12 mouse cellular contexts compared by ENCODE assay signal in genomic region chr15:81990549-81990948, GRCm38 (mm10). TPM values are rescaled to one million over a fixed set of nuclear protein-coding genes. Genes with fewer than 3 reads are reported as not detected.
DNase-seq lines count a peak whose midpoint lies in the region; ATAC-seq and TF ChIP-seq lines count a peak whose summit lies in the region.
"Had no signal": no experiment of that assay in that cellular context is flagged by ENCODE, and none has a peak within 500 bp of the region (broad histone marks: within the 10 kb centered on the region; RNA-seq: fewer than 3 reads in every experiment).

No protein-coding gene starts in this region.

- TF ChIP-seq EP300 in MEL (IDR thresholded peaks at IDR 0.05; ENCODE audit: low read depth in 1 of 2, low read length in 2 of 2) = peak in 1 of 2 experiments; percentile 75; a peak in 3 of 4 replicates
- TF ChIP-seq EP300 in liver, postnatal 0 days (IDR thresholded peaks at IDR 0.05; ENCODE audit: low read depth) = peak; percentile 62; the same call in 1 of the 2 replicates

- H3K36me3 ChIP-seq in C2C12 (ENCODE audit: control insufficient read depth, insufficient read depth) = peaks cover 29% of the 10 kb centered on the region
- peaks cover 2 to 6% of the 10 kb centered on the region in 2 experiments for H3K36me3 ChIP-seq in MEL (ENCODE audit: control insufficient read depth in 1 of 2, insufficient read depth in 2 of 2, low read length in 2 of 2)
- peaks cover 2% of the 10 kb centered on the region; the same call in 1 of the 2 replicates for H3K36me3 ChIP-seq in heart, embryonic 11.5 days (ENCODE audit: control insufficient read depth, insufficient read depth, low read length)
- H3K36me3 ChIP-seq in liver, postnatal 0 days (replicated peaks; ENCODE audit: insufficient read depth, low read length) = peaks cover 18% of the 10 kb centered on the region

- H3K4me2 ChIP-seq in heart, embryonic 11.5 days = peak overlapping the region; percentile 27; the same call in 1 of the 2 replicates
- peak overlapping the region; percentile 59 for H3K4me2 ChIP-seq in liver, postnatal 0 days (ENCODE audit: low read depth, low read length)
- H3K4me2 ChIP-seq: lung, embryonic 15.5 days had no signal

- TF ChIP-seq POLR2A in MEL (IDR thresholded peaks at IDR 0.05; ENCODE audit: control insufficient read depth in 1 of 2, insufficient read depth in 1 of 2, low read depth in 1 of 2, low read length in 2 of 2, poor library complexity in 1 of 2) = no peak

- H3K4me3 ChIP-seq in C2C12 (ENCODE audit: insufficient read depth, poor library complexity, severe bottlenecking) (no peak overlapping the region), MEL (ENCODE audit: control insufficient read depth in 1 of 2, insufficient read depth in 1 of 2, low read depth in 2 of 2, low read length in 2 of 2) (no peak overlapping the region)
- H3K4me3 ChIP-seq in heart, embryonic 11.5 days (ENCODE audit: low read depth, low read length) = no peak overlapping the region
- H3K4me3 ChIP-seq in liver, postnatal 0 days (ENCODE audit: low read depth, low read length) = peak overlapping the region; percentile 13
- H3K4me3 ChIP-seq: lung, embryonic 15.5 days had no signal

- ATAC-seq in heart, embryonic 11.5 days (replicated peaks; ENCODE audit: insufficient number of reproducible peaks, low FRiP score, low TSS enrichment) = peak; percentile 81
- ATAC-seq in liver, postnatal 0 days = peak; percentile 91
- ATAC-seq in monocyte, adult 5-6 weeks (replicated peaks; ENCODE audit: insufficient number of reproducible peaks, low FRiP score, low TSS enrichment, poor library complexity, severe bottlenecking) = no peak

- no peak overlapping the region for H3K9ac ChIP-seq in MEL (ENCODE audit: control insufficient read depth, low read depth, low read length, poor library complexity, severe bottlenecking)
- H3K9ac ChIP-seq in heart, embryonic 11.5 days (ENCODE audit: low read depth, low read length) = 0 out of 2 replicates have a peak overlapping the region, but pooled peaks have one; percentile 22
- peak overlapping the region; percentile 49; the same call in 1 of the 2 replicates for H3K9ac ChIP-seq in liver, postnatal 0 days (replicated peaks)
- H3K9ac ChIP-seq: lung, embryonic 15.5 days had no signal

- DNase-seq in MEL (ENCODE audit: low read depth, low spot score) = peak; percentile 74
- peak; percentile 71 for DNase-seq in liver, postnatal 0 days
- no peak for DNase-seq in thymus, adult 18-20 months
- no peak for DNase-seq in urinary bladder, adult 18-20 months (ENCODE audit: low spot score in 2 of 2)
- DNase-seq: retina, postnatal 1 day; thymus, postnatal 14 days had no signal

- H3K4me1 ChIP-seq in MEL (ENCODE audit: control insufficient read depth in 1 of 2, insufficient read depth in 2 of 2, low read length in 2 of 2) = peaks cover 2 to 13% of the 10 kb centered on the region in 2 experiments; a peak in 3 of 4 replicates
- peaks cover 13% of the 10 kb centered on the region for H3K4me1 ChIP-seq in heart, embryonic 11.5 days (ENCODE audit: control insufficient read depth, insufficient read depth, low read length)
- H3K4me1 ChIP-seq in liver, postnatal 0 days (ENCODE audit: insufficient read depth) = peaks cover 17% of the 10 kb centered on the region

- WGBS in heart, embryonic 11.5 days (ENCODE audit: insufficient replicate concordance) = 18% methylated on average over 7 of the region's 7 CpGs
- WGBS in liver, postnatal 0 days (ENCODE audit: insufficient replicate concordance) = 31% methylated on average over 7 of the region's 7 CpGs

- no peaks in the 10 kb centered on the region for H3K9me3 ChIP-seq in MEL (replicated peaks; ENCODE audit: insufficient read depth, low read length)
- H3K9me3 ChIP-seq in heart, embryonic 11.5 days (replicated peaks; ENCODE audit: control insufficient read depth, low read length) = no peaks in the 10 kb centered on the region
- H3K9me3 ChIP-seq in liver, postnatal 0 days (ENCODE audit: low read length) = no peaks in the 10 kb centered on the region
- H3K9me3 ChIP-seq: lung, embryonic 15.5 days had no signal

- H3K27me3 ChIP-seq in C2C12 (ENCODE audit: control insufficient read depth, insufficient read depth, insufficient read length) (no peaks in the 10 kb centered on the region), MEL (ENCODE audit: control insufficient read depth in 1 of 2, insufficient read depth in 2 of 2, low read length in 2 of 2) (no peaks in the 10 kb centered on the region)
- no peaks in the 10 kb centered on the region for H3K27me3 ChIP-seq in heart, embryonic 11.5 days (ENCODE audit: control insufficient read depth, insufficient read depth, low read length)
- no peaks in the 10 kb centered on the region for H3K27me3 ChIP-seq in liver, postnatal 0 days (ENCODE audit: insufficient read depth, low read length)
- H3K27me3 ChIP-seq: lung, embryonic 15.5 days had no signal

- no peak overlapping the region for H3ac ChIP-seq in C2C12 (ENCODE audit: control insufficient read depth, insufficient read length, low read depth)

- no peak for TF ChIP-seq RAD21 in MEL (IDR thresholded peaks at IDR 0.05; ENCODE audit: low read depth, low read length)

- no peak overlapping the region for H3K27ac ChIP-seq in MEL (ENCODE audit: control insufficient read depth, low read depth, low read length)
- H3K27ac ChIP-seq in heart, embryonic 11.5 days (ENCODE audit: low read depth, low read length) = no peak overlapping the region
- peak overlapping the region; percentile 35; the same call in 1 of the 2 replicates for H3K27ac ChIP-seq in liver, postnatal 0 days (ENCODE audit: low read depth)
- H3K27ac ChIP-seq: lung, embryonic 15.5 days had no signal

- TF ChIP-seq CTCF in C2C12 (IDR thresholded peaks at IDR 0.05; ENCODE audit: control insufficient read depth, insufficient read depth, insufficient read length) = no peak
- TF ChIP-seq CTCF in MEL (IDR thresholded peaks at IDR 0.05 in 2 of 3, conservative IDR thresholded peaks at IDR 0.05 in 1 of 3; ENCODE audit: control insufficient read depth in 1 of 3, insufficient read depth in 1 of 3, low read depth in 2 of 3, low read length in 3 of 3, poor library complexity in 1 of 3, severe bottlenecking in 1 of 3) = no peak; a peak in 1 of 6 replicates
- no peak for TF ChIP-seq CTCF in liver, postnatal 0 days (IDR thresholded peaks at IDR 0.05; ENCODE audit: low read depth)

- H3K79me3 ChIP-seq in C2C12 (ENCODE audit: low read depth) = no peaks in the 10 kb centered on the region

- H3K79me2 ChIP-seq in C2C12 (ENCODE audit: control insufficient read depth, insufficient read depth) (no peaks in the 10 kb centered on the region), MEL (ENCODE audit: control insufficient read depth, insufficient read depth, low read length, poor library complexity) (no peaks in the 10 kb centered on the region)

TF ChIP-seq in C2C12, 6 proteins besides CTCF, POLR2A, EP300 and RAD21 (continues in another document):
- peak; percentile 70 for TF ChIP-seq MYOD1 (IDR thresholded peaks at IDR 0.05; ENCODE audit: control insufficient read depth, insufficient read length, low read depth)

TF ChIP-seq in MEL, 35 proteins besides CTCF, POLR2A, EP300 and RAD21 (continues in another document):
- TF ChIP-seq TAL1 (IDR thresholded peaks at IDR 0.05; ENCODE audit: low read length) (no peak), JUND (IDR thresholded peaks at IDR 0.05; ENCODE audit: low read depth, low read length) (no peak), ELF1 (IDR thresholded peaks at IDR 0.05; ENCODE audit: low read depth, low read length) (no peak)

RNA-seq across cellular contexts. Expression of gene Xrcc6, which starts 2.9 kb away (rescaled TPM):
- polyA plus RNA-seq in C2C12 (2012; fragmentation: generic; extraction: Trizol) (53.7 TPM), MEL (2012; ENCODE audit: insufficient read depth in 1 of 2, insufficient read length in 2 of 2, low read depth in 1 of 2, low replicate concordance in 2 of 2, missing spikeins in 1 of 2) (100 to 1,000 TPM in 1 of 2 experiments, not detected in 1; 108 TPM)
- total RNA-seq in MEL (2012; rRNA removed) = 90.3 and 108 TPM in 2 replicates
- 80.9 and 81.0 TPM in 2 replicates for polyA plus RNA-seq in heart, embryonic 11.5 days (2014; fragmentation: Nextera tagmentation; extraction: Ambion mirVana)
- polyA plus RNA-seq in liver, postnatal 0 days (2015; fragmentation: Nextera tagmentation; extraction: Ambion mirVana) = 25.7 and 27.8 TPM in 2 replicates
- total RNA-seq in monocyte, adult 5-6 weeks (2017) = 37.3 to 62.6 TPM (median 61.9 TPM) in 3 replicates

RNA-seq across cellular contexts. Expression of gene 1700029P11Rik, which starts 10.2 kb away (rescaled TPM):
- polyA plus RNA-seq in C2C12 (2012; fragmentation: generic; extraction: Trizol) = not detected
- total RNA-seq in MEL (2012; rRNA removed) = not detected in 2 replicates
- under 1 TPM in 1 of 2 experiments, not detected in 1; 0.07 TPM for polyA plus RNA-seq in MEL (2012; ENCODE audit: insufficient read depth in 1 of 2, insufficient read length in 2 of 2, low read depth in 1 of 2, low replicate concordance in 2 of 2, missing spikeins in 1 of 2)
- not detected in 2 replicates for polyA plus RNA-seq in heart, embryonic 11.5 days (2014; fragmentation: Nextera tagmentation; extraction: Ambion mirVana)
- not detected in 2 replicates for polyA plus RNA-seq in liver, postnatal 0 days (2015; fragmentation: Nextera tagmentation; extraction: Ambion mirVana)
- not detected in 3 replicates for total RNA-seq in monocyte, adult 5-6 weeks (2017)
- total RNA-seq: gastrocnemius, postnatal 4 days; layer of hippocampus, postnatal 14 days had no signal
- polyA plus RNA-seq: lung, embryonic 15.5 days had no signal

RNA-seq across cellular contexts. Expression of gene Pmm1, which starts 29.8 kb away (rescaled TPM):
- polyA plus RNA-seq in C2C12 (2012; fragmentation: generic; extraction: Trizol) (66.6 TPM), MEL (2012; ENCODE audit: insufficient read depth in 1 of 2, insufficient read length in 2 of 2, low read depth in 1 of 2, low replicate concordance in 2 of 2, missing spikeins in 1 of 2) (100 to 1,000 TPM in 1 of 2 experiments, not detected in 1; 111 TPM)
- total RNA-seq in MEL (2012; rRNA removed) = 72.7 and 77.5 TPM in 2 replicates
- 22.5 and 22.6 TPM in 2 replicates for polyA plus RNA-seq in heart, embryonic 11.5 days (2014; fragmentation: Nextera tagmentation; extraction: Ambion mirVana)
- 9.8 and 10.1 TPM in 2 replicates for polyA plus RNA-seq in liver, postnatal 0 days (2015; fragmentation: Nextera tagmentation; extraction: Ambion mirVana)
- total RNA-seq in monocyte, adult 5-6 weeks (2017) = 6.8 to 24.4 TPM (median 11.1 TPM) in 3 replicates

RNA-seq across cellular contexts. Expression of gene Desi1, which starts 43.1 kb away (rescaled TPM):
- polyA plus RNA-seq in C2C12 (2012; fragmentation: generic; extraction: Trizol) = 56.6 TPM
- total RNA-seq in MEL (2012; rRNA removed) = 22.6 and 26.3 TPM in 2 replicates
- polyA plus RNA-seq in MEL (2012; ENCODE audit: insufficient read depth in 1 of 2, insufficient read length in 2 of 2, low read depth in 1 of 2, low replicate concordance in 2 of 2, missing spikeins in 1 of 2) = 100 to 1,000 TPM in 1 of 2 experiments, not detected in 1; 116 TPM
- polyA plus RNA-seq in heart, embryonic 11.5 days (2014; fragmentation: Nextera tagmentation; extraction: Ambion mirVana) = 23.8 TPM in 2 replicates
- polyA plus RNA-seq in liver, postnatal 0 days (2015; fragmentation: Nextera tagmentation; extraction: Ambion mirVana) = 14.6 and 15.0 TPM in 2 replicates
- total RNA-seq in monocyte, adult 5-6 weeks (2017) = 3.2 to 7.3 TPM (median 4.8 TPM) in 3 replicates

RNA-seq across cellular contexts. Expression of gene Csdc2, which starts 54.0 kb away (rescaled TPM):
- polyA plus RNA-seq in C2C12 (2012; fragmentation: generic; extraction: Trizol) = 1.7 TPM
- not detected in 2 replicates for total RNA-seq in MEL (2012; rRNA removed)
- polyA plus RNA-seq in MEL (2012; ENCODE audit: insufficient read depth in 1 of 2, insufficient read length in 2 of 2, low read depth in 1 of 2, low replicate concordance in 2 of 2, missing spikeins in 1 of 2) = not detected
- polyA plus RNA-seq in heart, embryonic 11.5 days (2014; fragmentation: Nextera tagmentation; extraction: Ambion mirVana) = 6.7 and 6.8 TPM in 2 replicates
- polyA plus RNA-seq in liver, postnatal 0 days (2015; fragmentation: Nextera tagmentation; extraction: Ambion mirVana) = 0.52 and 0.59 TPM in 2 replicates
- 0.19 TPM in 1 of 3 replicates, not detected in the others for total RNA-seq in monocyte, adult 5-6 weeks (2017)

Comparison
In these comparisons a context has a peak if more than half of its experiments do, and no peak if none do; other contexts are left out.
1. DNase-seq: peak in MEL (single experiment) and liver, postnatal 0 days (single experiment); none in thymus, adult 18-20 months (0 of 2) and urinary bladder, adult 18-20 months (0 of 2).